Mouse (Mus musculus): Measurements from ENCODE around the gene Prss32.

The Prss32 gene

DNA sequence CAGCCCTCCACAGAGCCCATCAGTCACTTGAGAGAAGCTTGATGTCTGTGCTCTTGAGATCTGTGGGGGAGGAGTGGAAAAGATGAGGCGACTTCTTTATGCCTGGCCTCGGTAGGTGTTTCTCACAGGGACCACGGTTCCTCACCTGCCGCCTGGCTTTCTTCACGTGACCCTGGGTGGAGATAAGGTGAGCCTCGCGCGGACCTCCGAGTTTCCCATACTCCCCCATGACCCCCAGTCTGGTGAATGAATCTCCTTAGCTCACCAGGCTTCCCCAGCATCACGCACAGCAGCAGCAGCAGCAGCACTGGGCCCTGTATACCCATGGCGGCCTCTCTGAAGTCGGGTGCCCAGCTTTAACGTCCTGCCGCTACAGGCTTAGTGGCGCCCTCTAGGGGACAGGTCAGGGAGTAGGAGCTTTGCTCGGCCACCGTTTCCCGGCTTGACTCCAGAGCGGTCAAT lies at the start of gene Prss32, which contains the start of gene Prss41:
Prss32 (plus strand) TSS at position 44 of the 462 bp plus-strand sequence.
Prss41 (minus strand) TSS at position 361 of the 462 bp plus-strand sequence.
- no peak for DNase-seq (ENCODE audit: low spot score in 2 of 2)

DNA sequence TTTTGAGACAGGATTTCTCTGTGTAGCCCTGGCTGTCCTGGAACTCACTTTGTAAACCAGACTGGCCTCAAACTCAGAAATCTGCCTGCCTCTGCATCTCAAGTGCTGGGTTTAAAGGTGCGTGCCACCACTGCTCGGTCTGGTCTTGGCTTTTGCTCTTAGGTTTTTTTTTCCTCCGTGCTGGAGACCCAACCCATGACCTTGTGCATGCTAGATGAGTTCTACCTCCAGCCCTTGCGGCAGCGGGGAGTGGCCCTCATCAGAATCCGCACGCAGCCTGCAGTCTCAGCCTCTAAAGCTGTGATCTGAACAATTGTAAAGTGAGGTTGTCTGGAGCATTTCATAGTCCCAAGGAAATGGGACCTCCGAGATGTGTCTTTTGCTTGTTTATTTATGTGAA lies 48.3 kb upstream of the Prss32 start:
- DNase-seq (ENCODE audit: low spot score in 2 of 2) = no peak

DNA sequence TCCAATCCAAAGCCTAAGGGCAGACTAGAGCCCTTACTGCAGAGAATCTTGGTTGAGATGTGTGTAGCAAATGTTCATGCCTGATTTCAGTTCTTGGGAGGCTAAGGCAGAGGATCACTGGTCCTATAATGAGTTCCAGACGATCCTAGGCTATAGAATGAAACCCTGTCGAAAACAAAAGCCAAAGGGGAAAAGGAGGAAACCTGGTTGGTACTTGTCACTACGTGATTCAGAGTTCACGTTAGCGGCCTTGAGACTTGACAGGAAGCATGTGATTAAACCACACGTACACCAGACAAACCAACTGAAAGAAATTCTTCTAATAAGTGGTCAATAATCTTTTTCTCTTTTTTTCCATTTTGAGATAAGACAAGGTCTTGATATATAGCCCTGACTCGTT lies 46.3 kb upstream of the Prss32 start:
- DNase-seq (ENCODE audit: low spot score in 2 of 2) = no peak

- no peak for DNase-seq (ENCODE audit: low spot score in 2 of 2)
Observed at GRCm38 (mm10) chr17:23801627-23802026, 42.0 kb upstream of the Prss32 start.

GRCm38 (mm10) chr17:23802746-23803365 lies 40.8 kb upstream of the Prss32 start:
- peak; percentile 97 for DNase-seq (ENCODE audit: low spot score in 2 of 2)

- peak; percentile 69 to 82 for DNase-seq (ENCODE audit: low spot score in 2 of 2)
Observed at GRCm38 (mm10) chr17:23803366-23804041, 40.2 kb upstream of the Prss32 start.

DNA sequence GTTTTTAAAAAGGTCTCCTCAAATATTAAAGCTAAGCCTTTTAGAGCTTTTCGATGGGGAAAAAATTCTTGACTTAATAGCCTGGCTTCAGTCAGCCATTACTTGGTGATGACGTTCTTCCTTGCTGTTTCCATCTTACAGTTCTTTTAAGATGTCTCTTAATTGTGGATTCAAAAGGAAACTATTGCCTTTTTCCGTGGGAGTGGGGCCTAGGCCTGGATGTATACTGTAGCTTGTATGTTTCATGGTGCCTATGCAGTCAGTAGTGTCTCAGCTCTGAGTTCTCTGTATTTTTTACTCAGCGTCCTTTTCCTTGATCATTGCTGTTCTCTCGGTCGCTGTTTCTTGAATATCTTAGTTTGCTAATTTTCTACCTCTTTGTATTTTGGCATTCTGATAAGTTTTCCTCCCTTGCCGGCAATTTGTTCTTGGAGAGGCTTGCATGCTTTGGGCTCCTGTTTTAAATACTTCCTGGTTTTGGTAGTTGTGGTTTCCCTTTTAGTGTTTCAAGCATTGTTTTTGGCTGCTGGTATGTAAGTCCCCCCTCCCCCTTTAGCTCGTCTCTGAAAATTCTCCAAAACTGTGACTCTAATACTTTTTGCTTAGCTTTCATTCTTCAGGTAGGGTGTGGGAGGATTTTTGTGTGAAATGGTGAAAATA lies 39.1 kb upstream of the Prss32 start:
- DNase-seq (ENCODE audit: low spot score in 2 of 2) = no peak

GRCm38 (mm10) chr17:23806867-23807266 lies 36.8 kb upstream of the Prss32 start:
- no peak for DNase-seq (ENCODE audit: low spot score in 2 of 2)

DNA sequence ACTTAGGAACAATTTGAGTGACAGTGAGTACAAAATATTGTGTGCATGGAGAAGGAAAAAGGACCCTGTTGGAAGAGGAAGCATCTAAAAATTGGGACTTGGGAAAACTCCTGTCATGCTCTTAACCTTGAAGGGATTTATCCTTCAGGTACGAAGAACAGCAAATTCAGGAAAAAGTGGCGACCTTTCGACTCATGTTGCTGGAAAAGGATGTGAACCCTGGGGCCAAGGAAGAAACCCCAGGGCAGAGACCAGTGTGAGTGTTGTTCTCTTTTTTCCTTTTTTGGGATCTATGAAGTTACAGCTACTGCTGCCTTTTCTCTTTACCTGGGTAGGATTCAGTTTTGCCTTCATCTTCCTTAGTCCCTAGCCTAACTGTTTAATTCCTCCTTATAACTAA lies 35.7 kb upstream of the Prss32 start:
- no peak for DNase-seq (ENCODE audit: low spot score in 2 of 2)

DNA sequence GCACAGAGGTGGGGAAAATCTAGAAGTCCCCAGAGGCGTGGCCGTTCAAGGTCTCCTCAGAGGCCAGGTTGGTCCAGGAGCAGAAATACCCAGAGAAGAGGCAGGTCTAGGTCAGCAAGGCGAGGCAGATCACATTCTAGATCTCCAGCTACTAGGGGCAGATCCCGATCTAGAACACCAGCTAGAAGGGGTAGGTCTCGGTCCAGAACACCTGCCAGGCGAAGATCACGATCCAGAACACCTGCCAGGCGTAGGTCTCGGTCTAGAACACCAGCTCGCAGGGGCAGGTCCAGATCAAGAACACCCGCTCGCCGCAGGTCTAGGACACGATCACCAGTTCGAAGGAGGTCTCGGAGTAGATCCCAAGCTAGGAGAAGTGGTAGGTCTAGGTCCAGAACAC lies 28.0 kb upstream of the Prss32 start:
- DNase-seq (ENCODE audit: low spot score in 2 of 2) = no peak

GRCm38 (mm10) chr17:23818579-23818978 lies 25.1 kb upstream of the Prss32 start:
- DNase-seq (ENCODE audit: low spot score in 2 of 2) = no peak

- DNase-seq (ENCODE audit: low spot score in 2 of 2) = no peak
Observed at GRCm38 (mm10) chr17:23819235-23819634, 24.4 kb upstream of the Prss32 start.

DNA sequence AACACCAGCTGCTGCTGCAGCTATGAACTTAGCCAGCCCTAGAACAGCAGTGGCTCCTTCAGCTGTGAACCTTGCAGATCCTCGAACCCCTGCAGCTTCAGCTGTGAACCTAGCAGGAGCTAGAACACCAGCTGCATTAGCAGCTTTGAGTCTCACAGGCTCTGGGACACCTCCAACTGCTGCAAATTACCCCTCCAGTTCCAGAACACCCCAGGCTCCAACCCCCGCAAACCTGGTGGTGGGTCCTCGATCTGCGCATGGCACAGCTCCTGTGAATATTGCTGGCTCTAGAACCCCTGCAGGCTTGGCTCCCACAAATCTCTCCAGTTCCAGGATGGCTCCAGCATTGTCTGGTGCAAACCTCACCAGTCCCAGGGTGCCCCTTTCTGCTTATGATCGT lies 22.9 kb upstream of the Prss32 start:
- no peak for DNase-seq (ENCODE audit: low spot score in 2 of 2)

DNA sequence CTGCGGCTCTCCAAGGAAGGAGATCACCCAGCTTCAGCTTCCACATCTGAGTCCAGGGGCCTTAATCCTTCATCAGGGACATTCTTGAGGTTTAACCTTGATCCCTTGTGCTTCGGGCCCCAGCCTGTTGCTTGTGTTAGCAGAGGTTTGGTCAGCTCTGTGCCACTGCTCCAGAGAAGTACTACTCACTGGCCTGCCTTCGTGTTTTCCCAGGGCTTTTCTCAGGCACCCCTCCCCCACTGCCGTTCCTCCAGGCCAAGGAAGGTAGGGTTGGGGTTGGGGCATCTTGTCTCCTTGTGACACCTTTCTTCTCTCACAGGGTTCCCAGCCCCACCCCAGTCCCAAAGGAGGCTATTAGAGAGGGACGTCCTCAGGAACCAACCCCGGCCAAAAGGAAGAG lies 21.6 kb upstream of the Prss32 start:
- DNase-seq (ENCODE audit: low spot score in 2 of 2) = no peak

DNA sequence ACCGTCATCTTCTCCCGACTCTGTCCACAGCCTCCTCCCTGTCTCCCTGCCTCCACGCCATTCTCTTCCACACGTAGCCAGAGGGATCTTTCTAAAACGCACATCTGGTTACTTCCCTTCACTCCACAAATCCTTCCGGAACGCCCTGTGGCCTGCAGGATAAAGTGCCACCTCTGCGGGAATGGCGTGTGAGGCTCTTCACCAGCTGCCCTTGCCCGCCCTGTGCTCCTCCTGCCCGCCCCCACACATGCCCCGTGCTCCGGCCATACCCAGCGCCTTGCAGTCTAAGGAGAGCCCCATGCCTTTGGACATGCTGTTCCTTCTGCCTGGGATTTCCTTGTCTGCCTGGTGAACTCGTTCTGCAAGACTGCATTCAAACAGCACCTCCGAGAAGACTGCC lies 20.6 kb upstream of the Prss32 start:
- no peak for DNase-seq (ENCODE audit: low spot score in 2 of 2)

DNA sequence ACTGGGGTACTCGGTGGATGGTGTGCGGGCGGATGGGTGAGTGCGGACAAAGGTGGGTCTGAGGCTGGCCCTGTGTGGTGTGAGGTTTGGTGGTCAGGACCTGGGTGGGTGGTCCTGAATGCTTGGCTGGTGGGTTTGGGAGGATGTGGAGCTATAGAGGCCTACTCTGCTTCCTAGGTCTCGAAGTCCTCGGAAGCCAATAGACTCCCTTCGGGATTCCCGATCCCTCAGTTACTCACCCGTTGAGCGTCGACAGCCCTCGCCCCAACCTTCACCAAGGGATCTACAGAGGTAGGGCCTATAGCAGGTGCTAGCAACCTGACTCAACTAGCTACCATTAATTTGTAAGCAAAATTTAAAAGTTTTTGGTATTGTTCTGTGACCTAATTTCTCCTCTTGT lies 20.0 kb upstream of the Prss32 start:
- DNase-seq (ENCODE audit: low spot score in 2 of 2) = no peak

GRCm38 (mm10) chr17:23825591-23825990 lies 18.1 kb upstream of the Prss32 start:
- peak in 1 of 2 experiments; percentile 12 for DNase-seq (ENCODE audit: low spot score in 2 of 2)

GRCm38 (mm10) chr17:23828271-23829001 lies 15.2 kb upstream of the Prss32 start:
- DNase-seq (ENCODE audit: low spot score in 2 of 2) = peak in 1 of 2 experiments; percentile 57

- peak; percentile 80 to 81 for DNase-seq (ENCODE audit: low spot score in 2 of 2)
Observed at GRCm38 (mm10) chr17:23829064-23829619, 14.5 kb upstream of the Prss32 start, which contains the start of gene Elob. Gene Elob (minus strand): TSS chr17:23829136.

- DNase-seq (ENCODE audit: low spot score in 2 of 2) = no peak
Observed at GRCm38 (mm10) chr17:23831201-23831600, 12.5 kb upstream of the Prss32 start.

DNA sequence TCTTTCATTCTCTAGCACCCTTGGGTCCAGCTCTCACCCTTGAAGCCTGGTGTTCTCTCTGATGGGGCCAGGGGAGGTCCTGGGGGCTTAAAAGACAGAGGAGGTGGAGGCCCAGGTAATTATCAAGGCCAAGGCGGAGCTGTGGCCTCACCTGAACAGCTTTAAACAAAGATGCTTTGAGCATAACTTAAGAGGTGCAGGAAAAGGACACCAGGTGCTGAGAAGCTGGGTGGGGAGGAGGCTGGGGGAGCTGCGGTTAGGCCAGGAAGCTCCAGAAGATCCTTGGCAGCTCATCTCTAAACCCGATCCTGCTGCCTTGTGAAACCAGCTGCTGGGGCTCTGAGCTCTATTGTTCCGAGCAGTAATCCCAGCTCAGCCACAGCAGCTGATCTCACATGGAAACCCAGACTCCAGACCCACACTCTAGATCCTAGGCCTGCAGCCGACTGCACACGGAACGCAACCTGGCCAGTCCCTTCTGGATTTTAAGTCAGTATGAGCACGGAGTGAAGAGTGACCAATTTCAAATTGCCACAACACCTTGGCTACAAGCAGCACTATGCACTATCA lies 7.6 kb upstream of the Prss32 start, which contains the start of gene Prss33:
Prss33 (minus strand) TSS at position 51 of the 570 bp plus-strand sequence.
- DNase-seq (ENCODE audit: low spot score in 2 of 2) = no peak
